Mouse (Mus musculus) right cerebral cortex, adult 2 months (tissue): ENCODE data around the gene Ntm.

Source experiments
- DNase-seq, 2 experiments: peaks; one replicate each; pipeline ENCODE4 v3.0.0; 2021 to 2022; ENCODE audit warnings: low spot score in 2 of 2

Ntm gene

DNA sequence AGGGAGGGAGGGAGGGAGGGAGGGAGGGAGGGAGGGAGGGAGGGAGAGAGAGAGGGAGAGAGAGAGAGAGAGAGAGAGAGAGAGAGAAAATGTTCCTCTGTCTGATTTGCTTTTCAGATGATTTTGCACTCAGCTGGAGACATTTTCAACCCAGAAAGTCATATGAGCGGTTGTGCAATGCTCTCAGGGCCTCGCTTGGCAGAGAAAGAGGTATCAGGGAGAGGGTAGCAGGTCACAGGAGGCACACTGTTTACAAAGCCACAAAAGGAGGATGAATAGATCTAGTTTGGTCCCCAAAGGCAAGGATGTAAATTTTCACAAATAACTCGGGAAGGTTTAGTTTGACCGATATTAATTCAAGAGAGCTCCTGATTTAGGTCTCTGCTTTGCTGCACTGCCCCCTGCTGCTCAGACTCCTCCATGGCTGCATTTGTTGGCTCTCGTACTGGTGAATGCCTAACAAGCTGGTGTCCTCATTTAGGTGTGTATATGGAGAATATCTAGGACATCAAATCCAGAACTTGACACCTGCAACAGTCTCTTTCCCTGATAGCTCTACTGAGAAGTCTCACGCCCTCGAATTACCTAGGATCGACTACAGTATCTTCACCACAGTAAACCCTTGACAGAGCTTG lies 377.1 kb downstream of the Ntm start:
- peak; percentile 82 to 88 for DNase-seq

DNA sequence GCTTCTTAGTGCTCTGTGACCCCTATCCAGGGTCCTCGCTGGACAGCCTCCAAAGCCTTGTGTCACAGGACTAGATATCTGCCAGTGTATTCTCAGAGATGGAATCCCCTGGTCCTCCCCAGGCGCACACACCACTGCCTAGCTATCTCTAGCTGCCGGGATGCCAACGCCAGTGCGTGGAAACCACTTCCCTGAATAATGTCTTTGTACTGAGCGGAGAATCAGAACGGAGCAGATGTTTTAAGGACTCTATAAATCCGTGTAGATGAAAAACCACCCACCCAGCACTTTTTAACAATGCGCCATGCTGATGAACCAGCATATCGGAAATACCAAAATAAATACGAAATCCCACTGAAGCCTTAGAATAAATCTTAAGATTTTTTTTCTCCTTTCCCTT lies 384.7 kb downstream of the Ntm start:
- peak in 1 of 2 experiments; percentile 53 for DNase-seq

DNA sequence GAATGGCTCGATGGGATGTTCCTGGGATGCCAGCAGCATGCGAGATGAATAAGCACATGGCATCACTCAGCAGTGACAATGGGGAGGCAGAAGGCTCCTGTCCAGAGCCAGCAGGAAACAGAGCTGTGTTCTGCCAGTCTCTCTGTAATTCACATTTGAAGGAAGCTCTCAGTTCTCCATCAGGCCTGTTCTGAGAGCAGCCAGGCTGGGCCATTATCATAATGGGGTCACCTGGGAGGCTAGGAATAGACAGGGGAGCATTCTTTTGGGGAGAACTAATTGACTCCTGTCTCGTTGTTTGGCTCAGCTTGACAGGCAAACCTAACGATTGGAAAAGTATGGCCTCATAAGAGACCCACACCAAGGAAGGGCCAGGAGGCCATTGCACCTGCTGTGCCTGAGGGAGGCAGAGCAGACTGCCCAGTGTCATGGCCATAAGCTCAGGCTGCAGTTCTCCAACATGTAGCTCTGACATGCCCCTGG lies 386.8 kb downstream of the Ntm start:
- DNase-seq, result no peak

DNA sequence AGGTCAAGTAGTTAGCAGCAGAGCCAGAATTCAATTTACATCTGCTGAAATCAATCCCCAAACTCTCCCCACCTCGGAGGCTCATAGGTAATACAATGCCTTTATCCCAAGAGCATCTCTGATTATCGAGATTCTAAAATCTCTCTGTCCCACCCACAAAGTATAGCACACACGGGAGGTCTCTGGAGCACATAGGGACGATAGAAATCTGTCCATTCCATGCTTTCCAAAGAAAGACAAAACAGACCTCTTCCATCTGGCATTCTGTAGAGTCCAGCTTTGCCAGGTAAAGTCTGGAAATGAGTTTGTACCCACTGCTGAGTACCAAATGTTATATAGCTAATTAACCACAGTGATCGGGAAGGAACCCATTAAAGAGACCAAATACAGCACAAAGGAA lies 388.4 kb downstream of the Ntm start:
- no peak for DNase-seq

DNA sequence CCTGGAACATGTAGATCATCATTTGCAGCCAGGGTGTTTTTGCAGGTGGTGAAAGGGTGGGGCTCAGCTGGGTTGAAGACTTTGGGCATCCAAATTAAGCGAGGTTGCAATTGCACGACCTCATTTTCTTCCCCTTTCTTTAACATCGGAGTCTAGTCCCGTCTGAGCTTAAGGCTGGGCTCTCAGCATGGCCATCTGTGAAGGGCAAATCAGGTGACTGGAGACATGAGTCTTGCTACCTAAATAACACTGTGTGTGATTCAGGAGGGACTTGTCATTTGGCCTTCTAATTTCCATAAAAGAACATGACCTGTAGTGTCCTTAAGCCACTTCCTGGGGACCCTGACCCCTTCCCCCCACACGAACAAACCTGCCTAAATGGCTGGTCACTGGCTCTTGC lies 394.4 kb downstream of the Ntm start:
- no peak for DNase-seq

DNA sequence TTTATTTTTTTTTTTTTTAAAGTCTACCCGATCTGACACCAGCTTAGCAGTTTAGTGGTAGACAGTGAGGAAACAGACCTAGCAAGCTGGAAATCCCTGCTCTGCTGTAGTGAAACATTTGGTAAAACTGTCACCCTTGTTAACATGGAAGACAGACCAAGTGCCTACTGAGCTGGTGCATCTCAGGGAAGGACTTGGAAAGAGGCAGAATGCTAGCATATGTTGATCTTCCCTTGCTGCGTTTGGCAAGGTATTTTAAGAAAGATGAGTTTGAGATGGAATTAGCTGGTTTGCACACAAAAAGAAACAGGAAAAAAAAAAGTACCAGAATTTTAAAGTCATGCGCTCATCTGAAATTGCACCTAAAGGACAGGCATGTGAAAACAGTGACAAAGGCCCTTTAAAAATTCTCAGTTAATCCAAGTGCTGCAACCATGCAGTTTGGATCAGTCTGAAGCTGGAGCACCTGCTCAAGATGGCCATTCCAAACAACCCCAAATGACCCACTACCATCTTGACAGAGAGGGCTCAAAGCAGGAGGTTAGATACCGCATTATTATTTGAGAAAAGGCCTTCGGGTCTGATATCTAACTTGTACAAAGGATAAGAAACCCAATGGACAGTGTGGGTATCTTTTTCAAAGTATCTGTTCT lies 400.4 kb downstream of the Ntm start:
- peak in 1 of 2 experiments; percentile 39 for DNase-seq

DNA sequence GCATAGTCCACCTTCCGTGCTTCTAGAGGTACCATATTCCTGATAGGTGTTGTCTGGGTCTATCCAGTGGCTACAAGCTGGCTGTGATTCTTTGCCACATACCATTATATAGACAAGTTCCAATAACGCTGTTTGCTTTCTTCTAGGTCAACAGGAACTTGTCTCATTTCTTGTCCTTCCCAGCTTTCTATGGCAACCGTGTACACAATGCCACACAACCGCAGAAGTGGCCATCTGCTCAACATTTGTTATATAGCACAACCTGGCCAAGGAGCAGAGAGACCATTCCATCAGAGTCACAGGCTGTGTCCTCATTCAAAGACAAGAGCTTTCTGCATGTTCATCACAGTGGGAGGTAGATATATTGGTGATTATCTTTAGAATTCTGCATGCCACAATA lies 404.0 kb downstream of the Ntm start:
- no peak for DNase-seq

DNA sequence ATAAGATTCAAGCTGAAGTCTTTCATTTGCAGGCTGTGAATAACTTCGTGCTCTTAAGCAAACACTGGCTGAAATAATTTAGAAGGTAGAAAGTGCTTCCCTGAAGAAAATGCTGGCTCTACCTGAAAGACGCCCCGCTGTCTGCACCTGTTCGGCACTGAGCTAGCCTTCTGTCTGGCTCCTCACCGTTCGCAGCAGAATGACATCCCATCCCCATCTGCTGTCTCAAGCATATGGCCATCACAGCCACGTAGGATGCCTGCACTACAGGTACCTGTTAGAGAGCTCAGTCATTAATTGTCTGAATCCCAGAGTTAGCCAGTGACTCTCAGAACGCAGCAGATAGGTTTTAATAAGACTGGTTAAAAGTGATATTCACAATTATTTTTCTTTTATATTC lies 412.4 kb downstream of the Ntm start:
- no peak for DNase-seq

DNA sequence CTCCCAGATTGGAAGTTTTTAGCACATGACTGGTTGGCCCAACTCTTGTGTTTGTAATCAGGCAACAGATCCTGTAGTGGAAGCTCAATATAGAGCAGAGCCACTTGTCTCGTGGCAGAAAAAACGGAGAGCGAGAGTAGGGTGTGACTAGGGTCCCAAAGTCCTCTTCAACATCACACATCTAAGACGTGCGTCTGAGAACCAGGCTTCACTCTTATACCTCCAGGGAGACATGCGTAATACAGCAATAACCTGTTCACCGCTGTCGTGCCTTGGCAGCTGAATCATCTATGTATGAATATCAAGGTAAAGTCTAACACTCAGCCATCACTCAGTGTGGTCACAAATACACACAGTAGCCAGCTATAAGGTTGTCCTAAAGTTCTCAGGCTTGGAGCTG lies 412.8 kb downstream of the Ntm start:
- DNase-seq, result no peak

DNA sequence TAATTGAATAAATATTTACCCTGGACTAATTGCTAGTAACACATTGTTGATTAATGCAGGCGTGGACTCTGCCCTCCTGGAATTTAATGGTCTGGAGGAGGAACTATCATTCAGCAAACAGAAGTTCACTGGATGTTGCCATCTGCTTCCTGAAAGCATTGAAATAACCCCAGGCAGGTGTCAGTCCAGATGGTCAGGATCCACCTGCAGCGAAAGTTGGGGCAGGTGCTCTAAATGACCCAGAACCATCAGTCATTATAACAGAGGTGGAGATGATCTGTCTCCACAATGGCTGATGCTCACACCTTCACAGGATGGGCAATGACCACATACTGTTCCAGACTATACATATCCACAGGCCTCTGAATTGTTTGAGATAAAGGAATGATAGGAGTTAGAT lies 426.5 kb downstream of the Ntm start:
- DNase-seq, result no peak

DNA sequence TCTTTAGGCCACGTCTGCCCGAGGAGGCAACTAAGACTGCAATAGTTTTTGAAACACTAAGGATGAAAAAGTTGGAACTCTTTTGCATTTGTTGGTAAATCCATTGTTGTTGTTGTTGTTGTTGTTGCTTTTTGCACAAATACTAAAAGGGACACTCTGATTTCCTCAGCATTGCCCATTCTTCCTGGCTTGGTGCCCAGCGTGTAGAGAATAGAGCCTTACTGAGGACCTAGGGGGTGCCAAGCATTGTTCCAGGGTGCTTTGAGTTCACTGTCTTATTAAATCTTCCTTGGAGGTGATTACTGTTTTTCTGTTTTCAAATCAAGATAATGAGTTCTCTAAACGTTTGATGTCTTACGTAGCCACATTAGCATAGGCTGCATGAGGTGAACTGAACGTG lies 428.2 kb downstream of the Ntm start:
- no peak for DNase-seq

DNA sequence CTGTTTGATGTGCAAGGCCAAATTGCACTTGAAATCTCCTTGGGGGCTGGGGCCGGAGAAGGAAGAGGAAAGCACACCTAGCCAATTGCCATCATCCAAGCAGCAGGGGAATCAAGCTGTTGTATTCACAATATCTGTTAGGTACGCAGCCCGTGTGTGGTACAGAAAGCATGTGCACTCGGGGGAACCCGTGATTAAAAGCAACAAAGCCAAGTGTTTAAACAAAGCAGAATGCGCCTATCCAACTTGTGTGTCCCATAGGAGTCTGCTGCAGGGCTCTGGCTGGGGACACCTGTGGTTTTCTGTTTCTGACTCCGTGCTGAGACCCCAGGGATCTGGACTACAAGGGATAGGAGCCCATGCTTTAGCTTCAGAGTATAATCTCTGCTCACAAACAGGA lies 428.6 kb downstream of the Ntm start:
- no peak for DNase-seq

DNA sequence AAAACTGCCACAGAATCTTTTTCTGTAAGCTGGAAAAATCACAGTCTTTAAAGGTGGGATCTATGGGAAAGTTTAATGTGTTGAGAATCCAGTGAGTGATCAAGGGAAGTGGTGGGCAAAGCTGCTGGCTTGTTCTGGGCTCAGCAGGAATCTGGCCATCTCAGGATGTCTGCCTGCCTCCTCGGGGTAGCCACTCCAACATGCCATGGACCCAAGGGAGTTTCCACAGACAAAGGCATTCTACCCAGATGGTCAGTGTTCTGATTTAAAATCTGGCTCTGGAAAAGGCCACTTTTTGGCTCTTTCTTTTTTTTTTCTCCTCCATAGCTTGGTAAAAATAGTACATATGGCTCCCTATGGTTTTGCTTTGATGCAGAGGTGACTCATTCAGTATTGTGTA lies 429.4 kb downstream of the Ntm start:
- no peak for DNase-seq

DNA sequence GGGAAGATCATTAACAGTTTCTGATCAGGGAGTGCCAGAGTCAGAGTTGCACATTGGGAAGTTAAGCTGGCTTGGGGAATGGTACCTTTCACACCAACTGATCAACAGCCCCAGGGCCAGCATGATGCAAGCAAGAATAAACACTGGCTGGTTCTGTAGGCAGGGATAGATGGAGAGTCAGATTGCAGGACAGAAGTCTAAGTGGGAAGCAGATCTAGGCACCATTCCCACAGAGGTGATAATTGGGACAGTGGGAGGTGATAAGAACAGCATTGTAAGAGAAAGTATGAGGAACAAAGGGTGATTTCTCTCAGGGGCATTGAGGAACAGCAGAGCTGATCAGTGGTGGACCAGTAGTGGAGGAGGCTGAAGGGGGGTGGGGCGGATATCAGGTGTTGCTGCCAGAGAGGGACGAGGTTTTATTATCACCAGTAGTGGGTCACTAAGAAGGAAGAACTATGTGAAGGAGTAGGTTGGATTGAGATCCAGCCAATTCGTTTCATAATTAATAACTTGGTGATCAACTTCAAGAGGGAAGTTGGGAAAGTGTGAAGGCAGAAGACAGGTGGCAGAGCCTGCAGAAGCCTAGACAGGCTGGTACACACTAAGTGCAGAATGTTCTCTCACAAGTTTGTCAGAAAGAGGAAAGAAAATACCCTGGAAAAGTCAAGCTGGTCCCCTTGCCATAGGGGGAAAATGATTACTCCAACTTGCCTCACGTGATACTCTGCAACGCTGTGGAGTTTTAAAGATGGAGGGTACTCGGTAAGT lies 431.6 kb downstream of the Ntm start:
- peak; percentile 34 to 51 for DNase-seq

DNA sequence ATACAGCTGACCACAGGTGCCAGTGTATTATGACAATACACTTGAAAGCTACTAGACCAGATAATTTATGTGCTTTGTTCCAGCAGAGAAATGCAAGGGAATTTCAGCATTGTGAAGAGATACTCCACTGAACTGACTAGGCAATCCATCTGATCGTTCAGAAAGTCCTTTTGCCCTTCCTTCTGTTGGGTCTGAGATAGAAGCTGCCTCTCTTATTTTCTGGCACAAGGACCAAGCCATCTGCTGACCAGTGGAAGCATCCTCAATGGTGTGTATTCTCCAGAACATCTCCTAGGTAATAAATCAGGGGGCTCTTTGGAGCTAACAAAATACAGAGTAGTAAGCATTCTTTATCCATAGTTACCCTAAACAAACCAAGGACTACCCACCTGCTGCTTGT lies 438.8 kb downstream of the Ntm start:
- DNase-seq, result no peak

DNA sequence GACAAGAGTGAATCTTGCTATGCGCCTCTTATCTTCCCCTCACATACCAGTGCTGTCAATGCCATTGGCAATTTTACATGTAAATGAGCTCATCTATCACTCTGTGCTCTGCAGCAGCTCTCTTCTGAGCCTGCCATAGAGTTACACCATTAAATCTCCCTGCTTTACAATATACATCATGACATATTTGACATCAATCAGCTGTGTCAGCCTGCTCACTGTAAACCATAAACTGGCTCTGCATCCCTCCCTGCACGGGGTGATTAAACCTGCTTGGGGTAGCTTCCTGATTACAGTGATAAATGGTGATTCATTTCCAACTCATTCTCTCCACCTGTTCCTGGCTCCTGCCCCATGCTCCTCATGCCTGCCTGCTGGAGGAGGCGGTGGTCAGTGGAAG lies 439.7 kb downstream of the Ntm start:
- no peak for DNase-seq

DNA sequence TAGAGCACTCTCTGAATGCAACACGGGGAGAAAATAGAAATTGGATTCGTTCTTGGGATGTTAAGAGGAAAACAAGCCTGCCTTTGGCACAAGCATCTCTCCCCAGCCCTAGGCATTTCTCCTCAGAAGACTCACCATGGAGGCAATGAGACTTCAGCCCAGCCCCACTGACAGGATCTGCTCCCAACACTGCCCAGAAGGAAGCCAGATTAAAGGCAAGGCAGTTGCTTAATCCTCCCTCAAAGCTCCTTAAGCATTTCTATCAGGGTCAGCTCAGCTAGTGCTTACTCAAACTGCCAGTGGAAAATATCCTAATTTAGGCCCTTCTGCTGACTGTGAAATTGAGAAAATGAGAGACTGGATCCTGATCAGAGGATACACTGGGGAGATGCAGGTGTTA lies 443.8 kb downstream of the Ntm start:
- no peak for DNase-seq

DNA sequence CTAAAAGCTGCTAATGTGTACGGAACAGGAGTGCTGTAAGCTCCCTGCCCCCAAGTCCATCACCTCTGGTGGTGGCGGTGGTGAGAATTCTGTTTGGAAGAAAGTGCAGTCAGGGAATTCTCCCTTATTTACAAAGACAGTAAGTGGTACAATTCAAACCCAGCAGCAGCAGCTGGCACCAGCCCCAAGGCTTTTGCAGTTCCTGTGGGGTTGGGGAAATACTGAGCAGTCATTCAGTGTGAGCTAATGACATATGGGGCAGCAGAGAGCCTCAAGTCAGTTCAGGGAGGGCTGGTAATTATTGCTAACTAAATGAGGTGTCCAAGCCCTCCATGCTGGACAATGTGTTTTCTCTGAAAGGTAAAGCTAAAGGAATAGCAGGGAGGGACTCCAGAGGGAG lies 446.3 kb downstream of the Ntm start:
- no peak for DNase-seq

DNA sequence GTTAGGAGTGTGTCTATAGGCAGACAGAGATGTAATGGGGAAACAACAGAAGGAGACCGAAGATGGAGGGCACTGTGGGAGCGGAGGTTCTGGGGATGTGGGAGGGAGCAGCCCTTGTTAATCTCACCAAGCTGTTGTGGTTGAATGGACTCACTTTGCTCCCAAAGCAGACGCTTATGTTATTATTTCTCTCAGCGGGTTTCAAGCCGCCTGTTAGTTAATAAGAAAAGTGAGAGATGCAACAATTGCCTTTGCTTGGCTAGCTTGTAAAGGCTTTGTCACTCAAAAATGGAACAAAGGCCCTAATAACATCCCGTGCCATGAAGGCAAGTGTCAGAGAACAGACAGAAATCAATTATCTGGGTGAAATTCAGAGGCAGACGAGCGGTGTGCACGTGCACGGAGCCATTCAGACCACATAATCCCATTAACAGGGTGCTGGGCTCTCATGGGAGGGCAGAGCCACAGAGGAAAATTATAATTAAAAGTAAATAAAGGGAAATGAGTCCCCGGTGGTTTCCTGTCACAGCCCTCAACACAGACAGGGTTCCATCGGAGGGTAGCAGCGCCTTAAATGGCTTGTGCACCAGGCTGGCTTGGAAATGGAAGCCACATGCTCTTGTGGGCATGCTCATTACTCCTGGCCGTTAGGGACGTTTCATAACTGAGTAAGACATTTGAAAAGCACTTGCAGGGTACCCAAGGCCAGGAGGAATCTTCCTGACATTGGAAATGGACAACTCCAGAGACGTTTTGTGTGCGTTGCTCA lies 448.2 kb downstream of the Ntm start:
- no peak for DNase-seq

DNA sequence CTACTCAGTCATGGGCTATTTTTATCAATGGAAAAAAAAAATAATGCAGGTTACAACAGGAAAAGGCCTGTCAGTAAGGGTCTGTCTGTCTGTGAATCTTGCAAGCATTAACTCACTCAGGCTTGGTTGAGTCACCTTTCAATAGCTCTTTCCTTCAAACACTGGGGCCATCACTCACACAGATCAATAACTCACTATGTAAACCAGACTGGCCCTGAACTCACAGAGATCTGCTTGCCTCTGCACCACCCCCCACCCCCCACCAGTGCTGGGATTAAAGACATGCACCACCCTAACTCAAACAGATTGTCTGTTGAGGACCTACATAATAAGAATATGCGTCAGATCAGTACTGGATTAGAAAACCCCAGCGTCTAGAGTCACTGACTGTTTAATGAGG lies 466.9 kb downstream of the Ntm start:
- no peak for DNase-seq

DNA sequence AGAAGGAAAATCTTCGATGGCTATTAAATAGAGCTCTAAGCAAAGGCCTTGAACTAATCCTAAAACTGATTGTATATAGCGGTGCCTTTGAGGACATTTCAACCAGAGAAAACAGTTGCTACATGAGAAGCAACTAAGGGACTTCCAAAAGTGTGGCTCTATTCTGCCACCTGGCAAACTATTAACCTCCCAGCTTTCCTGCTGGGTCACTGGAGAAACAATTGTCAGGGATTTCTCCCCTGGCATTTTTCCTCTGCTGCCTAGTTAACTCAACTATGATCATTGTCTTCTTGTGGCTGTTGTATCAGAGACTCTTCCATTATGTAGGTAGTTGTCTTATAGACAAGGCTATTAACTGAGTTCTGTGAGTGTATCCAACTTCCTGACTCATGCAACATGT lies 480.7 kb downstream of the Ntm start:
- no peak for DNase-seq

DNA sequence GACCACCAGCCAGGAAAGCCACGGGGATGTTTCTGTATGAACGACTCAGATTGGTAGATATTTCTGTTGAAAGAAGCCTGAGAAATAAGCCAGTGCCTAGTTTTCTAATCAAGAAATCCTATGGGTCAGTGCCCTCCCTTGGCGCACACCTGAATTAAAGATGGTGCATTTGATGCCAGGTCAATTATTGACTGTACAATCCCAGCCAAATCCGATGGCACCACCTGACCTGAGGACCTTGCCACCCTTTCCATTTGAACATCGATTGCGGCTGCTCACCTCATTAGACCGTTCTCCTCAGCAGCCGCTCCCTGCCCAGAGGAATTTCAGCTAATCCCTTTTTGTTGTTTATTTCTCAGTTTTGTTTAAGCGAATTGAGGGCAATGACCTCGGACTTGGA lies 483.9 kb downstream of the Ntm start:
- no peak for DNase-seq
